Mouse (Mus musculus) heart, embryonic 14.5 days (tissue): Measurements from ENCODE around the gene Rho. TPM values are rescaled to one million over a fixed set of nuclear protein-coding genes. Genes with fewer than 3 reads are reported as not detected.

ENCODE experiments used
- ATAC-seq: fragments of 200-750 bp; cut with Nextera tagmentation; 2 replicates; pipeline ENCODE4 v1.8.0; 2017; ENCODE audit warnings: low read depth, moderate TSS enrichment; ENCODE audit not compliant: insufficient number of reproducible peaks, insufficient read depth, low FRiP score
- H3K27ac ChIP-seq, 2 experiments: fragments of 200-500 bp in 1 of 2; fragments of 300-500 bp in 1 of 2; sonication (generic) in 1 of 2; replicated peaks in 1 of 2; 2 replicates each; pipeline ENCODE4 v1.5.1; 2012 to 2014; ENCODE audit warnings: low read depth in 2 of 2, low read length in 2 of 2, control low read depth in 1 of 2, mild to moderate bottlenecking in 1 of 2, mixed read lengths in 1 of 2; ENCODE audit not compliant: control insufficient read depth in 1 of 2, insufficient read depth in 1 of 2
- H3K27me3 ChIP-seq: fragments of 300-500 bp; sonication (generic); 2 replicates; pipeline ENCODE4 v1.6.1; 2014; ENCODE audit warnings: mild to moderate bottlenecking, low read length, control low read depth; ENCODE audit not compliant: control insufficient read depth, insufficient read depth
- H3K36me3 ChIP-seq: fragments of 300-500 bp; sonication (generic); 2 replicates; pipeline ENCODE4 v1.6.1; 2014; ENCODE audit warnings: mild to moderate bottlenecking, control low read depth, low read length, mixed read lengths; ENCODE audit not compliant: control insufficient read depth, insufficient read depth
- H3K4me1 ChIP-seq, 2 experiments: fragments of 200-500 bp in 1 of 2; fragments of 300-500 bp in 1 of 2; sonication (generic) in 1 of 2; 2 replicates each; pipeline ENCODE4 v1.6.1; 2012 to 2014; ENCODE audit warnings: low read length in 2 of 2, control low read depth in 1 of 2, mixed read lengths in 1 of 2; ENCODE audit not compliant: control insufficient read depth in 2 of 2, insufficient read depth in 2 of 2
- H3K4me2 ChIP-seq: fragments of 300-500 bp; sonication (generic); 2 replicates; pipeline ENCODE4 v1.6.1; 2014; ENCODE audit warnings: mild to moderate bottlenecking, low read length
- H3K4me3 ChIP-seq, 2 experiments: fragments of 200-500 bp in 1 of 2; fragments of 300-500 bp in 1 of 2; sonication (generic) in 1 of 2; 2 replicates each; pipeline ENCODE4 v1.5.1; 2012 to 2014; ENCODE audit warnings: low read length in 2 of 2, mild to moderate bottlenecking in 2 of 2, control low read depth in 1 of 2, low read depth in 1 of 2, moderate library complexity in 1 of 2; ENCODE audit not compliant: control insufficient read depth in 1 of 2, insufficient read depth in 1 of 2
- H3K9ac ChIP-seq: fragments of 300-500 bp; sonication (generic); 2 replicates; pipeline ENCODE4 v1.6.1; 2014; ENCODE audit warnings: mild to moderate bottlenecking, low read length
- H3K9me3 ChIP-seq: fragments of 300-500 bp; sonication (generic); 2 replicates; pipeline ENCODE4 v1.6.1; 2016; ENCODE audit warnings: low read length, control low read depth; ENCODE audit not compliant: control insufficient read depth
- WGBS: fragments of 180-500 bp; shearing (Covaris S2); extraction: QIAGEN DNeasy Blood & Tissue Kit; methylation state at CpG from one replicate; pipeline ENCODE4 v1.1.7; 2014; 5-methylcytosine and 5-hydroxymethylcytosine counted together
- polyA plus RNA-seq: library from polyadenylated mRNA; unstranded; fragments of >200 nt; fragmentation: Nextera tagmentation; extraction: Ambion mirVana; gene quantifications from 2 replicates; pipeline ENCODE4 v1.2.1, GENCODE M21; 2014

Rho gene
- polyA plus RNA-seq, 1 experiment from 2014 or later = not detected

- H3K4me1 ChIP-seq = peaks cover under 1 to 7% of the 10 kb centered on the region in 2 experiments; a peak in 3 of 4 replicates
- H3K36me3 ChIP-seq = peaks cover 50% of the 10 kb centered on the region
- ATAC-seq = no peak
- no peak overlapping the region for H3K27ac ChIP-seq
- no peak overlapping the region for H3K4me2 ChIP-seq
- WGBS = 77% methylated on average over 15 of the region's 15 CpGs
- no peaks in the 10 kb centered on the region for H3K27me3 ChIP-seq
- no peak overlapping the region for H3K9ac ChIP-seq
- H3K9me3 ChIP-seq = no peaks in the 10 kb centered on the region
- no peak overlapping the region for H3K4me3 ChIP-seq
Measured at GRCm38 (mm10) chr6:115977810-115978209, 46.3 kb downstream of the Rho start.

- H3K9me3 ChIP-seq = no peaks in the 10 kb centered on the region
- H3K36me3 ChIP-seq = peaks cover 50% of the 10 kb centered on the region
- no peak overlapping the region for H3K27ac ChIP-seq
- H3K27me3 ChIP-seq = no peaks in the 10 kb centered on the region
- H3K4me2 ChIP-seq = no peak overlapping the region
- H3K9ac ChIP-seq = no peak overlapping the region
- ATAC-seq = no peak
- H3K4me1 ChIP-seq = peaks cover 6 to 7% of the 10 kb centered on the region in 2 experiments
- 62% methylated on average over 8 of the region's 8 CpGs for WGBS
- H3K4me3 ChIP-seq = no peak overlapping the region
Measured at GRCm38 (mm10) chr6:115978596-115978995, 47.0 kb downstream of the Rho start.

GRCm38 (mm10) chr6:115982889-115983288, 51.3 kb downstream of the Rho start:
- Histone ChIP-seq H3K9ac (peak overlapping the region; percentile 22; the same call in 1 of the 2 replicates), H3K27ac (peak overlapping the region in 1 of 2 experiments; percentile 29; a peak in 2 of 4 replicates), H3K36me3 (peaks cover 17% of the 10 kb centered on the region), H3K4me2 (0 out of 2 replicates have a peak overlapping the region, but pooled peaks have one; percentile 5), H3K4me1 (peaks cover 25 to 26% of the 10 kb centered on the region in 2 experiments), H3K9me3 (no peaks in the 10 kb centered on the region), H3K4me3 (no peak overlapping the region), H3K27me3 (no peaks in the 10 kb centered on the region)
- ATAC-seq = no peak
- WGBS = 70% methylated on average over 7 of the region's 7 CpGs

GRCm38 (mm10) chr6:115983306-115984038, 51.9 kb downstream of the Rho start:
- no peak for ATAC-seq
- no peaks in the 10 kb centered on the region for H3K27me3 ChIP-seq
- H3K4me2 ChIP-seq = peak overlapping the region; percentile 21
- peak overlapping the region in 1 of 2 experiments; percentile 31; a peak in 3 of 4 replicates for H3K27ac ChIP-seq
- peak overlapping the region; percentile 38 for H3K9ac ChIP-seq
- H3K9me3 ChIP-seq = no peaks in the 10 kb centered on the region
- 60% methylated on average over 12 of the region's 12 CpGs for WGBS
- peaks cover 25 to 26% of the 10 kb centered on the region in 2 experiments for H3K4me1 ChIP-seq
- H3K4me3 ChIP-seq = no peak overlapping the region
- peaks cover 13% of the 10 kb centered on the region for H3K36me3 ChIP-seq

- 0 out of 2 replicates have a peak, but pooled peaks cover 4% of the 10 kb centered on the region for H3K27me3 ChIP-seq
- peaks cover 25 to 26% of the 10 kb centered on the region in 2 experiments for H3K4me1 ChIP-seq
- H3K4me3 ChIP-seq = no peak overlapping the region
- peak overlapping the region; percentile 76 for H3K4me2 ChIP-seq
- no peak overlapping the region for H3K27ac ChIP-seq
- 69% methylated on average over 7 of the region's 7 CpGs for WGBS
- H3K9ac ChIP-seq = peak overlapping the region; percentile 47; the same call in 1 of the 2 replicates
- H3K36me3 ChIP-seq = peaks cover 9% of the 10 kb centered on the region
- H3K9me3 ChIP-seq = no peaks in the 10 kb centered on the region
- no peak for ATAC-seq
Measured at GRCm38 (mm10) chr6:115984580-115984979, 53.0 kb downstream of the Rho start.

- Histone ChIP-seq H3K27ac (no peak overlapping the region), H3K4me1 (peaks cover 25 to 26% of the 10 kb centered on the region in 2 experiments), H3K4me3 (0 out of 4 replicates have a peak overlapping the region, but pooled peaks of 1 of the 2 experiments have one; percentile 8), H3K9me3 (no peaks in the 10 kb centered on the region), H3K4me2 (peak overlapping the region; percentile 76), H3K36me3 (no peaks in the 10 kb centered on the region), H3K27me3 (0 out of 2 replicates have a peak, but pooled peaks cover 4% of the 10 kb centered on the region), H3K9ac (peak overlapping the region; percentile 47; the same call in 1 of the 2 replicates)
- 41% methylated on average over 9 of the region's 9 CpGs for WGBS
- ATAC-seq = no peak
Measured at GRCm38 (mm10) chr6:115985622-115986021, 54.1 kb downstream of the Rho start.

- Histone ChIP-seq H3K9me3 (no peaks in the 10 kb centered on the region), H3K27ac (0 out of 4 replicates have a peak overlapping the region, but pooled peaks of 1 of the 2 experiments have one; percentile 2), H3K9ac (peak overlapping the region; percentile 47; the same call in 1 of the 2 replicates), H3K4me3 (peak overlapping the region in 1 of 2 experiments; percentile 8; a peak in 1 of 4 replicates), H3K27me3 (0 out of 2 replicates have a peak, but pooled peaks cover 4% of the 10 kb centered on the region), H3K4me1 (peaks cover 29 to 31% of the 10 kb centered on the region in 2 experiments), H3K4me2 (peak overlapping the region; percentile 76), H3K36me3 (no peaks in the 10 kb centered on the region)
- ATAC-seq = no peak
- WGBS = 53% methylated on average over 11 of the region's 12 CpGs
Measured at GRCm38 (mm10) chr6:115986472-115987095, 55.0 kb downstream of the Rho start.
